8 mouse cellular contexts compared by ENCODE assay signal in the genomic region with DNA sequence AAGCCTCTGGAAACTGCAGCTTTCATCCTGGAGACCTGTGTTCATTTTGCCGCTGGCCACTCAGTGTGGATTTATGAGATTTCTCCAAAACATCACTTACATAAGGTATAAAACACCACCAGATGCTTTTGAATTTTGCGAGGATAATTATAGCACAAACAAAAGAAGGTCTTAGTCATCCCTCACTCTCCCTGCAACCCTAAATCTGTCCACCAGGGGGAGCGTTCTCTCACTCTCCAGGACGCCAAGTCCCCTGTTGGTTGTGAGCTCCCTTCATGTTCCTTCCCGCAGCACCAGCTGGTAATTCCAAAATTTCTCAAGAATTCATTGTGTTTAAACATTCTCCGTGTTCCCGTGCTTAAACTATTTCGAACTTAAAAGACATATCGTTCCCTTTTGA. TPM values are rescaled to one million over a fixed set of nuclear protein-coding genes. Genes with fewer than 3 reads are reported as not detected.
DNase-seq lines count a peak whose midpoint lies in the region; TF ChIP-seq lines count a peak whose summit lies in the region.
"Had no signal": no experiment of that assay in that cellular context is flagged by ENCODE, and none has a peak within 500 bp of the region (broad histone marks: within the 10 kb centered on the region; RNA-seq: fewer than 3 reads in every experiment).

No protein-coding gene starts in this region.

- H3K9ac ChIP-seq in CH12.LX (ENCODE audit: insufficient read depth, low read depth) = no peak overlapping the region
- H3K9ac ChIP-seq: liver, embryonic 15.5 days had no signal

- no peaks in the 10 kb centered on the region for H3K27me3 ChIP-seq in CH12.LX (replicated peaks)
- H3K27me3 ChIP-seq: liver, embryonic 15.5 days had no signal

- H3K36me3 ChIP-seq in CH12.LX (replicated peaks in 1 of 2; ENCODE audit: control insufficient read depth in 1 of 2, insufficient read depth in 1 of 2, low read length in 1 of 2) = no peaks in the 10 kb centered on the region
- H3K36me3 ChIP-seq: liver, embryonic 15.5 days had no signal

- TF ChIP-seq CTCF in CH12.LX (conservative IDR thresholded peaks at IDR 0.05 in 1 of 2, IDR thresholded peaks at IDR 0.05 in 1 of 2; ENCODE audit: low read depth in 2 of 2, low read length in 2 of 2) = peak; percentile 80 to 84

- DNase-seq in CH12.LX (ENCODE audit: extremely low read depth) (peak; percentile 76), ZHBTc4 (ENCODE audit: low read depth, low spot score) (peak; percentile 79)
- peak; percentile 62 to 73 for DNase-seq in cerebellum, postnatal 4 days (ENCODE audit: low spot score in 2 of 2)
- DNase-seq in gastrocnemius, adult 18-20 months (ENCODE audit: low spot score) = peak; percentile 83
- DNase-seq in layer of hippocampus, adult 18-20 months (ENCODE audit: low spot score in 2 of 2) = peak; percentile 78 to 94
- peak; percentile 88 for DNase-seq in lung, postnatal 14 days
- peak; percentile 83 for DNase-seq in skeletal muscle tissue, adult 2 months (ENCODE audit: low read depth, low spot score)

- no peak overlapping the region for H3K4me2 ChIP-seq in CH12.LX (ENCODE audit: insufficient read depth, low read depth, poor library complexity, severe bottlenecking)
- H3K4me2 ChIP-seq: liver, embryonic 15.5 days had no signal

- H3K4me3 ChIP-seq in CH12.LX (replicated peaks in 1 of 3; ENCODE audit: low read depth in 2 of 3, low read length in 2 of 3, poor library complexity in 1 of 3) = no peak overlapping the region
- H3K4me3 ChIP-seq: liver, embryonic 15.5 days had no signal

- dilution Hi-C loops in CH12.LX (cut with MboI; ENCODE audit: extremely low pct_ligation_motif_present, extremely low pct_unique_long_range_greater_than_20kb, low sequenced_read_pairs) = no loop called here

- TF ChIP-seq POLR2A in CH12.LX (IDR thresholded peaks at IDR 0.05; ENCODE audit: low read depth, low read length) = no peak

- no peak for TF ChIP-seq EP300 in CH12.LX (IDR thresholded peaks at IDR 0.05; ENCODE audit: low read length)

- H3K4me1 ChIP-seq in CH12.LX (ENCODE audit: control insufficient read depth in 1 of 2, insufficient read depth in 2 of 2) = peaks cover 0 to 19% of the 10 kb centered on the region in 2 experiments; a peak in 3 of 4 replicates

- TF ChIP-seq RAD21 in CH12.LX (IDR thresholded peaks at IDR 0.05; ENCODE audit: low read depth, low read length) = peak; percentile 23

- in situ Hi-C loops in CH12.LX (cut with MboI; ENCODE audit: low pct_ligation_motif_present, low pct_unique_long_range_greater_than_20kb, low sequenced_read_pairs) = loop anchor here (25.0 kb wide), 1 partner anchor 378 kb away; no protein-coding TSS in a partner anchor

- H3K27ac ChIP-seq in CH12.LX (ENCODE audit: insufficient read depth, low read depth) = no peak overlapping the region
- H3K27ac ChIP-seq: liver, embryonic 15.5 days had no signal

- no peaks in the 10 kb centered on the region for H3K79me2 ChIP-seq in CH12.LX (replicated peaks; ENCODE audit: control insufficient read depth, extremely low read depth, insufficient read depth, poor library complexity, severe bottlenecking)

- H3K9me3 ChIP-seq in CH12.LX (replicated peaks; ENCODE audit: low read length) = peaks cover 3% of the 10 kb centered on the region
- H3K9me3 ChIP-seq: liver, embryonic 15.5 days had no signal

TF ChIP-seq in CH12.LX, 34 proteins besides CTCF, POLR2A, EP300 and RAD21:
- TF ChIP-seq NRF1 (IDR thresholded peaks at IDR 0.05; ENCODE audit: low read depth, low read length) = no peak
- TF ChIP-seq SMC3 (IDR thresholded peaks at IDR 0.05; ENCODE audit: low read depth, low read length) = peak; percentile 56

RNA-seq across cellular contexts. Expression of a gene that starts 5.4 kb away (rescaled TPM):
- total RNA-seq in CH12.LX (2012; rRNA removed) (4.7 and 5.7 TPM in 2 replicates), CH12.LX (2014; rRNA removed) (6.3 TPM in 2 replicates)
- 10.8 and 12.5 TPM in 2 replicates for polyA plus RNA-seq in CH12.LX (2012; ENCODE audit: insufficient read length, low read depth)
- total RNA-seq in gastrocnemius, adult 18-20 months (2021) = 10 to 100 TPM; 30.3 to 31.7 TPM
- total RNA-seq in layer of hippocampus, adult 18-20 months (2021) = 10 to 100 TPM; 21.5 to 22.5 TPM

RNA-seq across cellular contexts. Expression of a gene that starts 50.2 kb away (rescaled TPM):
- total RNA-seq in CH12.LX (2012; rRNA removed) (not detected in 2 replicates), CH12.LX (2014; rRNA removed) (not detected in 2 replicates)
- polyA plus RNA-seq in CH12.LX (2012; ENCODE audit: insufficient read length, low read depth) = not detected in 2 replicates
- not detected for total RNA-seq in gastrocnemius, adult 18-20 months (2021)
- total RNA-seq in layer of hippocampus, adult 18-20 months (2021) = 10 to 100 TPM; 33.3 to 35.9 TPM
- polyA plus RNA-seq: liver, embryonic 15.5 days had no signal

Comparison
In these comparisons a context has a peak if more than half of its experiments do, and no peak if none do; other contexts are left out.
1. RNA of a gene that starts 50.2 kb away (total RNA-seq): 33.3 to 35.9 TPM in layer of hippocampus, adult 18-20 months; not detected in gastrocnemius, adult 18-20 months and not detected in CH12.LX; every median in the first group is over 10 times any median in the second.
2. Peak in every context shown above with its lines, with median percentiles within 50 percentile points of each other: DNase-seq.